Mouse (Mus musculus) cerebellum, adult 2 months (tissue): Measurements from ENCODE around the gene Klk14. TPM values are rescaled to one million over a fixed set of nuclear protein-coding genes. Genes with fewer than 3 reads are reported as not detected.
"Not testable (repeated sequence)": the region's sequence is repeated elsewhere in the genome, so short reads cannot be mapped to it uniquely, and the experiment has no call there.

Source experiments
- DNase-seq, 2 experiments: peaks; one replicate each; pipeline ENCODE4 v3.0.0; 2021
- H3K27ac ChIP-seq: fragments of 200-500 bp; 2 replicates; pipeline ENCODE4 v1.5.1; 2012; ENCODE audit warnings: low read length, control low read depth, inconsistent platforms; ENCODE audit not compliant: insufficient read depth
- H3K27me3 ChIP-seq: fragments of 200-500 bp; 2 replicates; pipeline ENCODE4 v1.6.1; 2012; ENCODE audit warnings: inconsistent platforms, mild to moderate bottlenecking, low read length, moderate library complexity; ENCODE audit not compliant: control insufficient read depth, insufficient read depth
- H3K4me1 ChIP-seq: fragments of 200-500 bp; 2 replicates; pipeline ENCODE4 v1.6.1; 2011; ENCODE audit warnings: low read length; ENCODE audit not compliant: control insufficient read depth, insufficient read depth
- H3K4me3 ChIP-seq: fragments of 200-500 bp; replicated peaks from 2 replicates; pipeline ENCODE3; 2011; ENCODE audit warnings: mild to moderate bottlenecking, low read depth, low read length, control low read depth; ENCODE audit not compliant: insufficient read depth
- CTCF ChIP-seq: fragments of 200-500 bp; IDR thresholded peaks from 2 replicates; pipeline ENCODE4 v1.5.1; 2011; ENCODE audit warnings: low read depth, mild to moderate bottlenecking, control low read depth, low read length, moderate library complexity, borderline replicate concordance; ENCODE audit not compliant: insufficient read depth
- POLR2A ChIP-seq: fragments of 200-500 bp; IDR thresholded peaks from 2 replicates; pipeline ENCODE4 v1.6.1; 2011; ENCODE audit warnings: low read length, control low read depth, borderline replicate concordance; ENCODE audit not compliant: insufficient read depth
- WGBS: fragments of 180-500 bp; shearing (Covaris S2); methylation state at CpG from one replicate; pipeline ENCODE4 v1.1.7; 2018; 5-methylcytosine and 5-hydroxymethylcytosine counted together
- polyA plus RNA-seq: library from polyadenylated mRNA; depleted of rRNA; stranded (reverse); fragments of >200 nt; gene quantifications from 2 replicates; pipeline ENCODE4 v1.2.3, GENCODE M21; 2012

The Klk14 gene
- polyA plus RNA-seq, 1 experiment, result not detected

- no peak for DNase-seq
- Histone ChIP-seq H3K4me1 (peaks cover 6% of the 10 kb centered on the region; the same call in 1 of the 2 replicates), H3K27ac (no peak overlapping the region), H3K4me3 (no peak overlapping the region), H3K27me3 (no peaks in the 10 kb centered on the region)
- TF ChIP-seq CTCF (no peak), POLR2A (no peak)
- WGBS, result 16% methylated on average over 3 of the region's 3 CpGs
These were observed 21.6 kb upstream of the Klk14 start for GRCm38 (mm10) chr7:43668582-43668981.

DNA sequence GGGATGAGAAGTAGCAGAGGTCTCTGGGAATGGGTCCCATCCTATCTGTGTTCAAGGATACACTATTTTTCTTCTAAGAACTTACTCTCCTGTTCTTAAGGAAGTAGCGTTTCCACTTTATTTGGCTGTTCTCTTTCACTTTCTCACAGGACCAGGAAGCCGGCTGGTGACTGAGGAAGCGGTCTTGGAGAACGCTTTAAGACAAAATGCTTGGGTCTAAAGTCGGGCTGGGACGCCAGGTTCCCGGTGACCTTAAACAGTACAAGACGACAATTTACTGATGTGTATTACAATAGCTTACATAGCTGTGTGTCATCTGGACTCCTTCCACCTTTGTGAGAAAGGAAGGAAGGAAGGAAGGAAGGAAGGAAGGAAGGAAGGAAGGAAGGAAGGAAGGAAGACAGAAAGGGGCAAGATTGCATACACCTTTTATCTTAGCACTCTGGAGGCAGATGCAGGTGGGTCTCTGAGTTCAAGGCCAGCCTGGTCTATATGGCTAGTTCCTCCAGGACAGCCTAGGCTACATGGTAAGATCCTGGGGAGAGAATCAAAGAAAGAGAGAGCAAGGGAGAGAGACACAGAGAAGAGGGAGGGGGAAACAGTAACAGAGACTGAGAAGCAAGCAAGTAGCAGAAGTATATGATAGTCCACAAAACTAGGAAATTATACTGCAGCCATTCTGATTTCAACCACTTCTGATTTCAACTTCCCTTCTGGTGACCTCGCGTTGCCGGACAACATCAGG lies 19.0 kb upstream of the Klk14 start:
- DNase-seq, result no peak
- 63% methylated on average over 11 of the region's 11 CpGs for WGBS
- TF ChIP-seq CTCF (no peak), POLR2A (no peak)
- no peaks in the 10 kb centered on the region for H3K27me3 ChIP-seq
- peaks cover 6% of the 10 kb centered on the region; the same call in 1 of the 2 replicates for H3K4me1 ChIP-seq
- no peak overlapping the region for H3K27ac ChIP-seq
- H3K4me3 ChIP-seq, result peak overlapping the region; percentile 79

GRCm38 (mm10) chr7:43671809-43672580 lies 18.2 kb upstream of the Klk14 start, which contains the start of gene Ctu1:
Gene Ctu1 (plus strand): TSS chr7:43672016.
- no peak within 1 kb of the TSS for H3K27ac ChIP-seq
- peak; percentile 87 to 94 for DNase-seq
- H3K27me3 ChIP-seq, result no peaks in the 10 kb centered on the region
- peaks cover 6% of the 10 kb centered on the region; the same call in 1 of the 2 replicates for H3K4me1 ChIP-seq
- TF ChIP-seq CTCF, result no peak
- peak; percentile 50; the same call in 1 of the 2 replicates for TF ChIP-seq POLR2A
- H3K4me3 ChIP-seq, result peak within 1 kb of the TSS; percentile 79
- WGBS, result under 1% methylated on average over 26 of the region's 26 CpGs

- Histone ChIP-seq H3K27ac (no peak overlapping the region), H3K4me1 (peaks cover 6% of the 10 kb centered on the region; the same call in 1 of the 2 replicates), H3K4me3 (peak overlapping the region; percentile 79), H3K27me3 (no peaks in the 10 kb centered on the region)
- TF ChIP-seq POLR2A, result no peak
- no peak for TF ChIP-seq CTCF
- 13% methylated on average over 10 of the region's 10 CpGs for WGBS
- DNase-seq, result no peak
These were observed 17.5 kb upstream of the Klk14 start for GRCm38 (mm10) chr7:43672581-43673260.

GRCm38 (mm10) chr7:43675091-43675490 lies 15.1 kb upstream of the Klk14 start:
- no peak for DNase-seq
- H3K27me3 ChIP-seq, result no peaks in the 10 kb centered on the region
- 93% methylated on average over 32 of the region's 32 CpGs for WGBS
- H3K4me1 ChIP-seq, result peaks cover 6% of the 10 kb centered on the region; the same call in 1 of the 2 replicates
- TF ChIP-seq CTCF (no peak), POLR2A (no peak)
- no peak overlapping the region for H3K27ac ChIP-seq
- no peak overlapping the region for H3K4me3 ChIP-seq

DNA sequence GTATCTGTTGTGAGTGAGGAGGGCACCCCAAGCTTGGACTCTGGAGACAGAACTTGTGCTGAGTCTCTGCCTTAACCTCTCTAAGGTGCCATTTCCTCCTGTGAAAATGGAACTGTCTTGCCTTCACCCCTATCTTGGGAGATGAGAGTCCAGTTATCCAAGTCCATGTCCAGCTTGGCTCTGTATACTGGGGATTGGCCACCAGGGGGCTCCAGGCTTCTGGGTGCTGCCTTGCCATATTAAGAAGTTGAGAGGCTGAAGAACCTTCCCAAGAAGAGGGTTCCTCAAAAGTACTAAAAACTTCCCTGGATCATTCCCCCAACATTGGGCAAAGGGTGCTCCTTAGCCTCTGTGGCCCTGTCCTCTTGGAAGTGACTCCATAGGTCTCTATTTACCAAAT lies 11.7 kb upstream of the Klk14 start:
- H3K4me1 ChIP-seq, result no peaks in the 10 kb centered on the region
- no peak overlapping the region for H3K4me3 ChIP-seq
- TF ChIP-seq CTCF (peak; percentile 22; the same call in 1 of the 2 replicates), POLR2A (no peak)
- DNase-seq, result no peak
- no peak overlapping the region for H3K27ac ChIP-seq
- H3K27me3 ChIP-seq, result no peaks in the 10 kb centered on the region

DNA sequence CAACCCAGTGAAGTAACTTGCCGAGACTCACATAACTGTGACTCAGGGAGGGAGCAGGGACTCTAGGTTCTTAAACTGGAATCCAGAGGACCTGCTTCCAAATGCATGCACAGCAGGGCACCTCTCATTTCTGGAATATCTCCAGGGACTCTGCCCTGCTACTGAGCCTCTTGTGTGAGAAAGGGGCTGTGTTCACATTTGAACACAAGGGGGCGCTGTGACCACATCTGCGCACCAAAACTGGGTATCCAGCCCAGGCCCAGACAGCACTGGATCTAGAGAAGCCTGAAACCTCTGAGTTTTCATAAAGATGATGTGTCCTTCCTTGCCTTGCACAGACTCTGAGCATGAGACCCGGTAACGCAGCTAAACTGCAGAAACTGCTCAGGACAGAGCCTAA lies 9.3 kb upstream of the Klk14 start:
- TF ChIP-seq POLR2A (no peak), CTCF (peak; percentile 53)
- Histone ChIP-seq H3K27me3 (no peaks in the 10 kb centered on the region), H3K4me3 (no peak overlapping the region), H3K27ac (no peak overlapping the region), H3K4me1 (no peaks in the 10 kb centered on the region)
- DNase-seq, result peak; percentile 24 to 40
- WGBS, result 15% methylated on average over 5 of the region's 5 CpGs

DNA sequence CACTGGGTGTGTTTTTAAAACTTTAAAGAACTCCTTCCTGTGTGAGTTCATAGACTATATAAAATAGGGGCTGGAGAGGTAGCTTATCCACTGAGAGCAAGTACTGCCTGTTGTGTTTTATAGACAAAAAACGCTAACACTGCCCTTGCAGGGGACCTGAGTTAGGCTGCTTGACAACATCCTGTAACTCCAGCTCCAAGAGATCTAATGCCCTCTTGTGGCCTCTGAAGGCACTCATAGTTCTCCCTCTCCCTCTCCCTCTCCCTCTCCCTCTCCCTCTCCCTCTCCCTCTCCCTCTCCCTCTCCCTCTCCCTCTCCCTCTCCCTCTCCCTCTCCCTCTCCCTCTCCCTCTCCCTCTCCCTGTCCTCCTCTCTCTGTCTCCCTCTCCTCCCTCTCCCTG lies 7.7 kb upstream of the Klk14 start:
- WGBS, result 19% methylated on average over 1 of the region's 1 CpGs
- not testable (repeated sequence) for H3K27ac ChIP-seq, H3K4me3 ChIP-seq, H3K27me3 ChIP-seq, DNase-seq, H3K4me1 ChIP-seq
